Mouse (Mus musculus): Measurements from ENCODE around the gene Intu. TPM values are rescaled to one million over a fixed set of nuclear protein-coding genes. Genes with fewer than 3 reads are reported as not detected.

The Intu gene
- total RNA-seq, 1 experiment: 5.2 TPM

GRCm38 (mm10) chr3:40498898-40499297 lies 32.2 kb upstream of the Intu start:
- Histone ChIP-seq H3K27ac (ENCODE audit: insufficient read depth, low read depth, low read length, poor library complexity, severe bottlenecking) (no peak overlapping the region), H3K36me3 (ENCODE audit: control insufficient read depth, insufficient read depth, low read length, poor library complexity, severe bottlenecking) (no peaks in the 10 kb centered on the region), H3K4me1 (ENCODE audit: control insufficient read depth in 2 of 2, insufficient read depth in 2 of 2, low read length in 2 of 2, poor library complexity in 1 of 2) (no peaks in the 10 kb centered on the region), H3K4me3 (ENCODE audit: insufficient read depth in 1 of 2, low read depth in 1 of 2, low read length in 2 of 2, poor library complexity in 1 of 2, severe bottlenecking in 1 of 2) (no peak overlapping the region), H3K9me3 (ENCODE audit: control insufficient read depth, insufficient read depth, low read depth, low read length) (no peaks in the 10 kb centered on the region), H3K9ac (ENCODE audit: insufficient read depth, low read depth, low read length, poor library complexity, severe bottlenecking) (no peak overlapping the region)
- TF ChIP-seq ZC3H11A (IDR thresholded peaks at IDR 0.05; ENCODE audit: borderline replicate concordance, low read depth, low read length) (no peak), CHD2 (IDR thresholded peaks at IDR 0.05; ENCODE audit: low read depth, low read length) (no peak), ZNF384 (IDR thresholded peaks at IDR 0.05; ENCODE audit: low read depth, low read length) (no peak), MAFK (IDR thresholded peaks at IDR 0.05; ENCODE audit: insufficient read depth, low read depth, low read length) (no peak), HCFC1 (IDR thresholded peaks at IDR 0.05; ENCODE audit: borderline replicate concordance, insufficient read depth, low read length) (no peak)
- DNase-seq (ENCODE audit: low read depth, low spot score): peak; percentile 31
- in situ Hi-C loops (cut with MboI; ENCODE audit: low sequenced_read_pairs in 2 of 2, unreplicated experiment in 2 of 2): no loop called here

GRCm38 (mm10) chr3:40500157-40500808 lies 30.8 kb upstream of the Intu start:
- H3K4me3 ChIP-seq (ENCODE audit: insufficient read depth in 1 of 2, low read depth in 1 of 2, low read length in 2 of 2, poor library complexity in 1 of 2, severe bottlenecking in 1 of 2): no peak overlapping the region
- in situ Hi-C loops (cut with MboI; ENCODE audit: low sequenced_read_pairs in 2 of 2, unreplicated experiment in 2 of 2): no loop called here
- TF ChIP-seq ZNF384 (IDR thresholded peaks at IDR 0.05; ENCODE audit: low read depth, low read length) (no peak), ZC3H11A (IDR thresholded peaks at IDR 0.05; ENCODE audit: borderline replicate concordance, low read depth, low read length) (no peak), MAFK (IDR thresholded peaks at IDR 0.05; ENCODE audit: insufficient read depth, low read depth, low read length) (no peak), HCFC1 (IDR thresholded peaks at IDR 0.05; ENCODE audit: borderline replicate concordance, insufficient read depth, low read length) (no peak), CHD2 (IDR thresholded peaks at IDR 0.05; ENCODE audit: low read depth, low read length) (no peak)

GRCm38 (mm10) chr3:40504377-40504776 lies 26.7 kb upstream of the Intu start:
- no peaks in the 10 kb centered on the region for H3K4me1 ChIP-seq (ENCODE audit: control insufficient read depth in 2 of 2, insufficient read depth in 2 of 2, low read length in 2 of 2, poor library complexity in 1 of 2)

More at GRCm38 (mm10) chr3:40500157-40500808, 30.8 kb upstream of the Intu start:
- Histone ChIP-seq H3K9me3 (ENCODE audit: control insufficient read depth, insufficient read depth, low read depth, low read length) (no peaks in the 10 kb centered on the region), H3K9ac (ENCODE audit: insufficient read depth, low read depth, low read length, poor library complexity, severe bottlenecking) (no peak overlapping the region), H3K36me3 (ENCODE audit: control insufficient read depth, insufficient read depth, low read length, poor library complexity, severe bottlenecking) (no peaks in the 10 kb centered on the region), H3K4me1 (ENCODE audit: control insufficient read depth in 2 of 2, insufficient read depth in 2 of 2, low read length in 2 of 2, poor library complexity in 1 of 2) (no peaks in the 10 kb centered on the region), H3K27ac (ENCODE audit: insufficient read depth, low read depth, low read length, poor library complexity, severe bottlenecking) (no peak overlapping the region)
- no peak for DNase-seq (ENCODE audit: low read depth, low spot score)

DNA sequence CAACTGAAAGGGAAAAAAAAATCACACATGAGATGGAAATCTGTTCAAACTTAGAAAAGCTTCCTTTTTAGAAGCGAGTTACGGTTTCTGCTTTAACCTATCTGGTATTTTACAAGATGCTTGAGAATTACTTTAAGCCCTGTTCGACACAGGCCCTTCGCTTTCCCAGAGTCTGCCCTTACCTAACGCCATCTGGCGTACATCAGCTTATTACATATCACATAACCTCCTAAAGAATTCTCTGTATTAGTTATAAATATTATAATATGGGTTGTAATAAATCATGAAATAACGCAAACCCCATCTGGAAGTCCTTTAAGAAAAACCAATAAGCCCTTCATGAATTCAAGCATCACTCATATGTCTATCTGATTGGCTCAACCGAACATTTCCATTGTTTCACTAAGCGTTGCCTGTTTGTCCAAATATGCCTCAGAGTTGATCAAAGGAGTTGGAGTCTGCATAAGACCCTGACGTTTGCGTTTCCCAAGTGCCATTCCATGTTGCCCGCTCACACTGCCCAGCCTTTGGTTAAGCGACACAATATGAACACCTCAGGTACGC lies 25.6 kb upstream of the Intu start:
- H3K9me3 ChIP-seq (ENCODE audit: control insufficient read depth, insufficient read depth, low read depth, low read length): no peaks in the 10 kb centered on the region
- DNase-seq (ENCODE audit: low read depth, low spot score): no peak
- in situ Hi-C loops (cut with MboI; ENCODE audit: low sequenced_read_pairs in 2 of 2, unreplicated experiment in 2 of 2): no loop called here
- H3K4me3 ChIP-seq (ENCODE audit: insufficient read depth in 1 of 2, low read depth in 1 of 2, low read length in 2 of 2, poor library complexity in 1 of 2, severe bottlenecking in 1 of 2): no peak overlapping the region
- H3K27ac ChIP-seq (ENCODE audit: insufficient read depth, low read depth, low read length, poor library complexity, severe bottlenecking): no peak overlapping the region
- H3K36me3 ChIP-seq (ENCODE audit: control insufficient read depth, insufficient read depth, low read length, poor library complexity, severe bottlenecking): no peaks in the 10 kb centered on the region
- no peak for TF ChIP-seq ZC3H11A (IDR thresholded peaks at IDR 0.05; ENCODE audit: borderline replicate concordance, low read depth, low read length)
- no peak for TF ChIP-seq MAFK (IDR thresholded peaks at IDR 0.05; ENCODE audit: insufficient read depth, low read depth, low read length)
- no peak for TF ChIP-seq ZNF384 (IDR thresholded peaks at IDR 0.05; ENCODE audit: low read depth, low read length)
- H3K4me1 ChIP-seq (ENCODE audit: control insufficient read depth in 2 of 2, insufficient read depth in 2 of 2, low read length in 2 of 2, poor library complexity in 1 of 2): no peaks in the 10 kb centered on the region
- H3K9ac ChIP-seq (ENCODE audit: insufficient read depth, low read depth, low read length, poor library complexity, severe bottlenecking): no peak overlapping the region

More at GRCm38 (mm10) chr3:40504377-40504776, 26.7 kb upstream of the Intu start:
- no peak overlapping the region for H3K27ac ChIP-seq (ENCODE audit: insufficient read depth, low read depth, low read length, poor library complexity, severe bottlenecking)
- no peak overlapping the region for H3K4me3 ChIP-seq (ENCODE audit: insufficient read depth in 1 of 2, low read depth in 1 of 2, low read length in 2 of 2, poor library complexity in 1 of 2, severe bottlenecking in 1 of 2)
- H3K9me3 ChIP-seq (ENCODE audit: control insufficient read depth, insufficient read depth, low read depth, low read length): no peaks in the 10 kb centered on the region
- in situ Hi-C loops (cut with MboI; ENCODE audit: low sequenced_read_pairs in 2 of 2, unreplicated experiment in 2 of 2): no loop called here
- H3K9ac ChIP-seq (ENCODE audit: insufficient read depth, low read depth, low read length, poor library complexity, severe bottlenecking): no peak overlapping the region
- DNase-seq (ENCODE audit: low read depth, low spot score): no peak
- no peaks in the 10 kb centered on the region for H3K36me3 ChIP-seq (ENCODE audit: control insufficient read depth, insufficient read depth, low read length, poor library complexity, severe bottlenecking)
- no peak for TF ChIP-seq ZC3H11A (IDR thresholded peaks at IDR 0.05; ENCODE audit: borderline replicate concordance, low read depth, low read length)
- TF ChIP-seq HCFC1 (IDR thresholded peaks at IDR 0.05; ENCODE audit: borderline replicate concordance, insufficient read depth, low read length): no peak
- no peak for TF ChIP-seq ZNF384 (IDR thresholded peaks at IDR 0.05; ENCODE audit: low read depth, low read length)
- TF ChIP-seq MAFK (IDR thresholded peaks at IDR 0.05; ENCODE audit: insufficient read depth, low read depth, low read length): no peak
- TF ChIP-seq CHD2 (IDR thresholded peaks at IDR 0.05; ENCODE audit: low read depth, low read length): no peak

All from ES-E14 (cell line).